Mouse (Mus musculus) liver, adult 2 months (tissue): ENCODE measurements around the gene Taf1c.

ENCODE experiments used
- CTCF ChIP-seq: fragments of 200-500 bp; IDR thresholded peaks from 2 replicates; pipeline ENCODE4 v1.5.1; 2011; ENCODE audit warnings: low read depth, low read length, control low read depth
- POLR2A ChIP-seq: fragments of 200-500 bp; IDR thresholded peaks from 2 replicates; pipeline ENCODE4 v1.6.1; 2011; ENCODE audit warnings: low read length, control low read depth; ENCODE audit not compliant: insufficient read depth; ENCODE audit errors: extremely low read depth

DNA sequence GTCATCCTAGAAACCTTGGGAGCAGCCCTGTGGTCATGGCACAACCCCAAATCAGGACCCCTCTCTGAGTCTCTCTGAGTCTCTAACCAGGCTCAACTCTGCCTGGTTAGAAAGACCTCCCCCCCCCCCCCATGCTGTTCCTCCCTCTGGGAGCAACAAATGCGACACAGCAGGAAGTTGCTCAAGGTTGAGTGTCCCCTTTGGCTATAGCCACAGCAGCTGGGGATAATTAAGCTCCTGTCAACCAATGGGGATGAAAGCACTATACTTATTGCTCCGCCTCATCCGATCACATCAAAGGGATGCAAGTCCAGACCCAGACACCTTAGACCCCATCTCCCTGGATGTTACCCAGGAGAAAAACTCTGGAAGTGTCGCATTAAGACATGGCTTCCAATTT lies 17.5 kb upstream of the Taf1c start:
- TF ChIP-seq CTCF = no peak
- TF ChIP-seq POLR2A = no peak
